Mouse (Mus musculus): ENCODE data around the gene Ngp. TPM values are rescaled to one million over a fixed set of nuclear protein-coding genes. Genes with fewer than 3 reads are reported as not detected.

Ngp gene
- total and polyA plus RNA-seq, 2 experiments, result 0.37 TPM; not detected in 1

GRCm38 (mm10) chr9:110459145-110459727 is 39.7 kb downstream of the Ngp start:
- H3K9ac ChIP-seq (ENCODE audit: low read depth, low read length), result no peak overlapping the region

GRCm38 (mm10) chr9:110460884-110461815 is 41.6 kb downstream of the Ngp start:
- no peaks in the 10 kb centered on the region for H3K27me3 ChIP-seq (ENCODE audit: control insufficient read depth, insufficient read depth, low read length)
- no peak overlapping the region for H3K27ac ChIP-seq (replicated peaks; ENCODE audit: insufficient read depth, low read depth, low read length)
- H3K9ac ChIP-seq (ENCODE audit: low read depth, low read length), result no peak overlapping the region
- H3K4me1 ChIP-seq (ENCODE audit: control insufficient read depth, insufficient read depth, low read length), result no peaks in the 10 kb centered on the region
- no peak for TF ChIP-seq POLR2A (IDR thresholded peaks at IDR 0.05; ENCODE audit: extremely low read depth, insufficient read depth, low read length)
- no peak for TF ChIP-seq CTCF (IDR thresholded peaks at IDR 0.05; ENCODE audit: low read depth, low read length)
- no peaks in the 10 kb centered on the region for H3K36me3 ChIP-seq (ENCODE audit: control insufficient read depth, insufficient read depth, low read length)
- peaks cover 5% of the 10 kb centered on the region; the same call in 1 of the 2 replicates for H3K79me2 ChIP-seq (ENCODE audit: control insufficient read depth, insufficient read depth, low read length)
- H3K4me3 ChIP-seq (ENCODE audit: insufficient read depth, low read depth, low read length), result no peak overlapping the region
- no peak for DNase-seq (ENCODE audit: extremely low read depth, low read depth, low spot score)
- 89% methylated on average over 18 of the region's 18 CpGs for WGBS

More at GRCm38 (mm10) chr9:110459145-110459727, 39.7 kb downstream of the Ngp start:
- Histone ChIP-seq H3K4me3 (ENCODE audit: insufficient read depth, low read depth, low read length) (no peak overlapping the region), H3K79me2 (ENCODE audit: control insufficient read depth, insufficient read depth, low read length) (0 out of 2 replicates have a peak, but pooled peaks cover 5% of the 10 kb centered on the region), H3K4me1 (ENCODE audit: control insufficient read depth, insufficient read depth, low read length) (no peaks in the 10 kb centered on the region), H3K36me3 (ENCODE audit: control insufficient read depth, insufficient read depth, low read length) (no peaks in the 10 kb centered on the region), H3K27ac (replicated peaks; ENCODE audit: insufficient read depth, low read depth, low read length) (peak overlapping the region; percentile 46), H3K27me3 (ENCODE audit: control insufficient read depth, insufficient read depth, low read length) (no peaks in the 10 kb centered on the region)
- TF ChIP-seq POLR2A (IDR thresholded peaks at IDR 0.05; ENCODE audit: extremely low read depth, insufficient read depth, low read length) (no peak), CTCF (IDR thresholded peaks at IDR 0.05; ENCODE audit: low read depth, low read length) (no peak)
- peak; percentile 51 for DNase-seq (ENCODE audit: extremely low read depth, low read depth, low spot score)
- WGBS, result 45% methylated on average over 2 of the region's 2 CpGs

- Histone ChIP-seq H3K79me2 (ENCODE audit: control insufficient read depth, insufficient read depth, low read length) (peaks cover 8% of the 10 kb centered on the region), H3K4me3 (ENCODE audit: insufficient read depth, low read depth, low read length) (no peak overlapping the region), H3K27ac (replicated peaks; ENCODE audit: insufficient read depth, low read depth, low read length) (no peak overlapping the region), H3K36me3 (ENCODE audit: control insufficient read depth, insufficient read depth, low read length) (no peaks in the 10 kb centered on the region), H3K9ac (ENCODE audit: low read depth, low read length) (no peak overlapping the region), H3K4me1 (ENCODE audit: control insufficient read depth, insufficient read depth, low read length) (no peaks in the 10 kb centered on the region), H3K27me3 (ENCODE audit: control insufficient read depth, insufficient read depth, low read length) (no peaks in the 10 kb centered on the region)
- TF ChIP-seq CTCF (IDR thresholded peaks at IDR 0.05; ENCODE audit: low read depth, low read length) (no peak), POLR2A (IDR thresholded peaks at IDR 0.05; ENCODE audit: extremely low read depth, insufficient read depth, low read length) (no peak)
- WGBS, result 88% methylated on average over 7 of the region's 7 CpGs
- no peak for DNase-seq (ENCODE audit: extremely low read depth, low read depth, low spot score)
Observed at GRCm38 (mm10) chr9:110462321-110462720, 42.8 kb downstream of the Ngp start.

GRCm38 (mm10) chr9:110463983-110464591 is 44.5 kb downstream of the Ngp start:
- Histone ChIP-seq H3K4me1 (ENCODE audit: control insufficient read depth, insufficient read depth, low read length) (no peaks in the 10 kb centered on the region), H3K27ac (replicated peaks; ENCODE audit: insufficient read depth, low read depth, low read length) (no peak overlapping the region), H3K36me3 (ENCODE audit: control insufficient read depth, insufficient read depth, low read length) (no peaks in the 10 kb centered on the region), H3K79me2 (ENCODE audit: control insufficient read depth, insufficient read depth, low read length) (peaks cover 8% of the 10 kb centered on the region), H3K27me3 (ENCODE audit: control insufficient read depth, insufficient read depth, low read length) (no peaks in the 10 kb centered on the region), H3K4me3 (ENCODE audit: insufficient read depth, low read depth, low read length) (no peak overlapping the region), H3K9ac (ENCODE audit: low read depth, low read length) (no peak overlapping the region)
- TF ChIP-seq POLR2A (IDR thresholded peaks at IDR 0.05; ENCODE audit: extremely low read depth, insufficient read depth, low read length), result no peak
- TF ChIP-seq CTCF (IDR thresholded peaks at IDR 0.05; ENCODE audit: low read depth, low read length), result no peak
- DNase-seq (ENCODE audit: extremely low read depth, low read depth, low spot score), result no peak
- WGBS, result 83% methylated on average over 6 of the region's 6 CpGs

GRCm38 (mm10) chr9:110465336-110465735 is 45.8 kb downstream of the Ngp start:
- Histone ChIP-seq H3K4me3 (ENCODE audit: insufficient read depth, low read depth, low read length) (no peak overlapping the region), H3K36me3 (ENCODE audit: control insufficient read depth, insufficient read depth, low read length) (no peaks in the 10 kb centered on the region), H3K27me3 (ENCODE audit: control insufficient read depth, insufficient read depth, low read length) (no peaks in the 10 kb centered on the region), H3K79me2 (ENCODE audit: control insufficient read depth, insufficient read depth, low read length) (peaks cover 8% of the 10 kb centered on the region), H3K27ac (replicated peaks; ENCODE audit: insufficient read depth, low read depth, low read length) (no peak overlapping the region), H3K9ac (ENCODE audit: low read depth, low read length) (no peak overlapping the region), H3K4me1 (ENCODE audit: control insufficient read depth, insufficient read depth, low read length) (no peaks in the 10 kb centered on the region)
- DNase-seq (ENCODE audit: extremely low read depth, low read depth, low spot score), result no peak
- 91% methylated on average over 6 of the region's 6 CpGs for WGBS
- TF ChIP-seq POLR2A (IDR thresholded peaks at IDR 0.05; ENCODE audit: extremely low read depth, insufficient read depth, low read length) (no peak), CTCF (IDR thresholded peaks at IDR 0.05; ENCODE audit: low read depth, low read length) (no peak)
